Mouse (Mus musculus): ENCODE data around the gene Cckar. TPM values are rescaled to one million over a fixed set of nuclear protein-coding genes. Genes with fewer than 3 reads are reported as not detected.

Gene Cckar
- polyA plus RNA-seq, 1 experiment from 2014 or later: 25.2 TPM

DNA sequence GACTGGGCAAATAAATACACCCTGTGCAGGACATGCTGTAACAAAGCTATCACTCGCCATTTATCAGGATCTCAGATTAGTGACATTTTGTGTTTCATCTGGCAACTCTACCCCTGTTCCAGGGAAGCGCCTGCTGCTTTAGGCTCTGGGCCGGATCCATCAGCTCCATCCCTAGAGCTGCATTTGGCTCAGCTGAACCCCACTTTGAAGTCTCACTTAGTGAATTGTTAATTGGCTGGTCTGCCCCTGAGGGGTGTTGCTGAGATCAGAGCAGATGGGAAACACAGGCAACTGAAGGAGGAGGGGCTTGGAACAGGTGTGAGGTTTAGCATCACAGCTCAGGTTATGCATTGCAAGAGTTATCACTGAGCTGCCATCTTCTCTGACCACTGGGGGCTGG lies 15.9 kb downstream of the Cckar start:
- Histone ChIP-seq H3K4me3 (ENCODE audit: low read depth, low read length) (no peak overlapping the region), H3K27me3 (replicated peaks; ENCODE audit: insufficient read depth, low read length) (no peaks in the 10 kb centered on the region), H3K9me3 (ENCODE audit: low read length) (no peaks in the 10 kb centered on the region), H3K9ac (replicated peaks; ENCODE audit: low read depth) (no peak overlapping the region), H3K36me3 (ENCODE audit: insufficient read depth, low read length) (no peaks in the 10 kb centered on the region), H3K4me1 (ENCODE audit: insufficient read depth, low read depth, low read length) (no peaks in the 10 kb centered on the region), H3K27ac (ENCODE audit: low read length) (no peak overlapping the region), H3K4me2 (replicated peaks; ENCODE audit: low read depth, low read length) (no peak overlapping the region)
- whole genome bisulfite sequencing: 70% methylated on average over 3 of the region's 3 CpGs
- ATAC-seq (no peak), DNase-seq (ENCODE audit: low spot score) (no peak)
- no peak for TF ChIP-seq CTCF (IDR thresholded peaks at IDR 0.05)
- no peak for TF ChIP-seq EP300 (IDR thresholded peaks at IDR 0.05)

GRCm38 (mm10) chr5:53688326-53688725 lies 19.2 kb downstream of the Cckar start:
- DNase-seq (ENCODE audit: low spot score) (no peak), ATAC-seq (no peak)
- Histone ChIP-seq H3K4me1 (ENCODE audit: insufficient read depth, low read depth, low read length) (peaks cover 5% of the 10 kb centered on the region; the same call in 1 of the 2 replicates), H3K27me3 (replicated peaks; ENCODE audit: insufficient read depth, low read length) (no peaks in the 10 kb centered on the region), H3K36me3 (ENCODE audit: insufficient read depth, low read length) (no peaks in the 10 kb centered on the region), H3K27ac (ENCODE audit: low read length) (no peak overlapping the region), H3K4me2 (replicated peaks; ENCODE audit: low read depth, low read length) (no peak overlapping the region), H3K9ac (replicated peaks; ENCODE audit: low read depth) (no peak overlapping the region), H3K4me3 (ENCODE audit: low read depth, low read length) (no peak overlapping the region), H3K9me3 (ENCODE audit: low read length) (no peaks in the 10 kb centered on the region)
- 61% methylated on average over 7 of the region's 7 CpGs for WGBS
- no peak for TF ChIP-seq CTCF (IDR thresholded peaks at IDR 0.05)
- TF ChIP-seq EP300 (IDR thresholded peaks at IDR 0.05): no peak

DNA sequence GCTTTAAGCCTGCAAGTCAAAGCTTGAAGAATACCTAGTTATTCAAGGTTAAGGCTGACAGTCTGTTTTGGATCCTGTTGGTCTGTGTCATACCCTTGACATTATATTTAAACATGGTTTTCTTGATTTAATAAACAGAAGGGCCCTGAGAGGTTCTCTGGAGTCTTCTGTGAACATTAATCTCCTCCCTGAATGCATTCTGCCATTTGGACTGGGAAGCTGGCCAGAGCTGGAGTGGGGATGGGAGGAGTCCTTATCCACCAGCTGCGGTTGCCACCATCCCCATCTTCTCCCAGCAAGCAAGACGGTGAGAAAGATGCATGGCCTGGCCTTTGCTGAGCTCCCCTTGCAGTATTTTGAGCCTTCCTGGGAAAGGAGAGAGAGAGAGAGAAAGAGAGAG lies 21.1 kb downstream of the Cckar start:
- H3K36me3 ChIP-seq (ENCODE audit: insufficient read depth, low read length): no peaks in the 10 kb centered on the region
- TF ChIP-seq EP300 (IDR thresholded peaks at IDR 0.05) (no peak), CTCF (IDR thresholded peaks at IDR 0.05) (no peak)
- H3K4me2 ChIP-seq (replicated peaks; ENCODE audit: low read depth, low read length): no peak overlapping the region
- H3K4me3 ChIP-seq (ENCODE audit: low read depth, low read length): no peak overlapping the region
- no peak for ATAC-seq
- H3K27ac ChIP-seq (ENCODE audit: low read length): no peak overlapping the region
- no peak for DNase-seq (ENCODE audit: low spot score)
- no peak overlapping the region for H3K9ac ChIP-seq (replicated peaks; ENCODE audit: low read depth)
- H3K27me3 ChIP-seq (replicated peaks; ENCODE audit: insufficient read depth, low read length): no peaks in the 10 kb centered on the region
- no peaks in the 10 kb centered on the region for H3K9me3 ChIP-seq (ENCODE audit: low read length)
- 34% methylated on average over 2 of the region's 2 CpGs for WGBS
- H3K4me1 ChIP-seq (ENCODE audit: insufficient read depth, low read depth, low read length): peaks cover 5% of the 10 kb centered on the region; the same call in 1 of the 2 replicates

GRCm38 (mm10) chr5:53685623-53686022 lies 21.9 kb downstream of the Cckar start:
- Histone ChIP-seq H3K9ac (replicated peaks; ENCODE audit: low read depth) (no peak overlapping the region), H3K36me3 (ENCODE audit: insufficient read depth, low read length) (no peaks in the 10 kb centered on the region), H3K27ac (ENCODE audit: low read length) (no peak overlapping the region), H3K4me3 (ENCODE audit: low read depth, low read length) (no peak overlapping the region), H3K9me3 (ENCODE audit: low read length) (no peaks in the 10 kb centered on the region), H3K4me1 (ENCODE audit: insufficient read depth, low read depth, low read length) (peaks cover 5% of the 10 kb centered on the region; the same call in 1 of the 2 replicates), H3K27me3 (replicated peaks; ENCODE audit: insufficient read depth, low read length) (no peaks in the 10 kb centered on the region), H3K4me2 (replicated peaks; ENCODE audit: low read depth, low read length) (no peak overlapping the region)
- 68% methylated on average over 4 of the region's 4 CpGs for WGBS
- TF ChIP-seq CTCF (IDR thresholded peaks at IDR 0.05) (no peak), EP300 (IDR thresholded peaks at IDR 0.05) (no peak)
- ATAC-seq: no peak
- DNase-seq (ENCODE audit: low spot score): no peak

- no peak overlapping the region for H3K27ac ChIP-seq (ENCODE audit: low read length)
- no peak overlapping the region for H3K9ac ChIP-seq (replicated peaks; ENCODE audit: low read depth)
- ATAC-seq (no peak), DNase-seq (ENCODE audit: low spot score) (no peak)
- H3K4me3 ChIP-seq (ENCODE audit: low read depth, low read length): no peak overlapping the region
- no peaks in the 10 kb centered on the region for H3K9me3 ChIP-seq (ENCODE audit: low read length)
- 67% methylated on average over 1 of the region's 1 CpGs for WGBS
- H3K4me1 ChIP-seq (ENCODE audit: insufficient read depth, low read depth, low read length): peaks cover 5% of the 10 kb centered on the region; the same call in 1 of the 2 replicates
- no peaks in the 10 kb centered on the region for H3K36me3 ChIP-seq (ENCODE audit: insufficient read depth, low read length)
- no peak overlapping the region for H3K4me2 ChIP-seq (replicated peaks; ENCODE audit: low read depth, low read length)
- H3K27me3 ChIP-seq (replicated peaks; ENCODE audit: insufficient read depth, low read length): no peaks in the 10 kb centered on the region
- TF ChIP-seq EP300 (IDR thresholded peaks at IDR 0.05) (no peak), CTCF (IDR thresholded peaks at IDR 0.05) (no peak)
These were observed 23.1 kb downstream of the Cckar start for GRCm38 (mm10) chr5:53684417-53684816.

DNA sequence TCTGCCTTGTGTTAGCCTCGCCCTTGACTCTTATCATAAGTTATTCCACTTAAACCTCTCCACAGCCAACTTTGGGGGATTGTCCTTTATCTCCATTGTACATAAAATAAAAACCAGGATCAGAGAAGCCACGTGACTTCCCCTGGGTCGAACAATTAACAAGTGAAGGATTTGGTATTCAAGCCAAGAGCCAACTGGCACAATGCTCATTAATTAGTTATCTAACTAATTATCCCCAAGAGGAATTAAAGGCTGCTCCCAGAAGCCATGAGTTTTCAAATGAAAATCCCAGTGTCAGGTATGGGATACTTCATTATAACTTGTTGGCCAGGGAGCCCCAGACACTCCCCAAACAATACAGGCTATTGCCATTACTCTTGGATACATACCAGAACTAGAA lies 23.6 kb downstream of the Cckar start:
- 53% methylated on average over 3 of the region's 3 CpGs for WGBS
- TF ChIP-seq EP300 (IDR thresholded peaks at IDR 0.05) (no peak), CTCF (IDR thresholded peaks at IDR 0.05) (no peak)

GRCm38 (mm10) chr5:53679651-53680050 lies 27.9 kb downstream of the Cckar start:
- Histone ChIP-seq H3K9ac (replicated peaks; ENCODE audit: low read depth) (no peak overlapping the region), H3K36me3 (ENCODE audit: insufficient read depth, low read length) (no peaks in the 10 kb centered on the region), H3K4me3 (ENCODE audit: low read depth, low read length) (no peak overlapping the region), H3K4me2 (replicated peaks; ENCODE audit: low read depth, low read length) (no peak overlapping the region), H3K9me3 (ENCODE audit: low read length) (no peaks in the 10 kb centered on the region), H3K27me3 (replicated peaks; ENCODE audit: insufficient read depth, low read length) (no peaks in the 10 kb centered on the region), H3K27ac (ENCODE audit: low read length) (no peak overlapping the region), H3K4me1 (ENCODE audit: insufficient read depth, low read depth, low read length) (peaks cover 5% of the 10 kb centered on the region; the same call in 1 of the 2 replicates)
- ATAC-seq: no peak
- no peak for TF ChIP-seq EP300 (IDR thresholded peaks at IDR 0.05)
- no peak for TF ChIP-seq CTCF (IDR thresholded peaks at IDR 0.05)
- 67% methylated on average over 6 of the region's 6 CpGs for WGBS
- no peak for DNase-seq (ENCODE audit: low spot score)

More for the DNA sequence above, 23.6 kb downstream of the Cckar start:
- Histone ChIP-seq H3K4me2 (replicated peaks; ENCODE audit: low read depth, low read length) (no peak overlapping the region), H3K27ac (ENCODE audit: low read length) (no peak overlapping the region), H3K9me3 (ENCODE audit: low read length) (no peaks in the 10 kb centered on the region), H3K36me3 (ENCODE audit: insufficient read depth, low read length) (no peaks in the 10 kb centered on the region), H3K27me3 (replicated peaks; ENCODE audit: insufficient read depth, low read length) (no peaks in the 10 kb centered on the region), H3K4me3 (ENCODE audit: low read depth, low read length) (no peak overlapping the region), H3K9ac (replicated peaks; ENCODE audit: low read depth) (no peak overlapping the region), H3K4me1 (ENCODE audit: insufficient read depth, low read depth, low read length) (peaks cover 5% of the 10 kb centered on the region; the same call in 1 of the 2 replicates)
- ATAC-seq (no peak), DNase-seq (ENCODE audit: low spot score) (no peak)

Measured in lung, postnatal 0 days (tissue).